Mouse (Mus musculus) limb, embryonic 15.5 days (tissue): ENCODE measurements at regions not wholly inside any gene's neighbourhood (a gene's known extent, or its start where the extent isn't known, plus 50 kb on each side); places are given as distances from the start of the nearest gene placed in this dataset.
"Not testable (repeated sequence)": the region's sequence is repeated elsewhere in the genome, so short reads cannot be mapped to it uniquely, and the experiment has no call there.

Experiments used
- ATAC-seq: fragments of 200-750 bp; cut with Nextera tagmentation; 2 replicates; pipeline ENCODE4 v1.8.0; 2017; ENCODE audit warnings: low read depth, moderate TSS enrichment; ENCODE audit not compliant: insufficient number of reproducible peaks, low FRiP score, low TSS enrichment
- H3K27ac ChIP-seq: fragments of 300-500 bp; sonication (generic); 2 replicates; pipeline ENCODE4 v1.5.1; 2015; ENCODE audit warnings: moderate library complexity, mild to moderate bottlenecking, inconsistent platforms
- H3K27me3 ChIP-seq: fragments of 300-500 bp; sonication (generic); 2 replicates; pipeline ENCODE4 v1.6.1; 2015; ENCODE audit warnings: inconsistent platforms
- H3K36me3 ChIP-seq: fragments of 300-500 bp; sonication (generic); 2 replicates; pipeline ENCODE4 v1.6.1; 2015; ENCODE audit warnings: inconsistent platforms
- H3K4me1 ChIP-seq: fragments of 300-500 bp; sonication (generic); 2 replicates; pipeline ENCODE4 v1.6.1; 2015; ENCODE audit warnings: inconsistent platforms
- H3K4me2 ChIP-seq: fragments of 300-500 bp; sonication (generic); 2 replicates; pipeline ENCODE4 v1.6.1; 2015; ENCODE audit warnings: mild to moderate bottlenecking, inconsistent platforms
- H3K4me3 ChIP-seq: fragments of 300-500 bp; sonication (generic); 2 replicates; pipeline ENCODE4 v1.5.1; 2015; ENCODE audit warnings: mild to moderate bottlenecking, inconsistent platforms
- H3K9ac ChIP-seq: fragments of 300-500 bp; sonication (generic); 2 replicates; pipeline ENCODE4 v1.6.1; 2015; ENCODE audit warnings: inconsistent platforms
- H3K9me3 ChIP-seq: fragments of 300-500 bp; sonication (generic); 2 replicates; pipeline ENCODE4 v1.6.1; 2016; ENCODE audit warnings: inconsistent platforms
- WGBS: fragments of 180-500 bp; shearing (Covaris S2); methylation state at CpG from one replicate; pipeline ENCODE4 v1.1.7; 2015; 5-methylcytosine and 5-hydroxymethylcytosine counted together

- H3K36me3 ChIP-seq = no peaks in the 10 kb centered on the region
- H3K9ac ChIP-seq = no peak overlapping the region
- WGBS = 63% methylated on average over 2 of the region's 2 CpGs
- H3K4me1 ChIP-seq = no peaks in the 10 kb centered on the region
- no peak overlapping the region for H3K27ac ChIP-seq
- no peak for ATAC-seq
- no peak overlapping the region for H3K4me2 ChIP-seq
- H3K4me3 ChIP-seq = no peak overlapping the region
- no peaks in the 10 kb centered on the region for H3K9me3 ChIP-seq
- no peaks in the 10 kb centered on the region for H3K27me3 ChIP-seq
Measured at GRCm38 (mm10) chr17:3035099-3035498, 79.7 kb upstream of the Scaf8 start.

- H3K27ac ChIP-seq = no peak overlapping the region
- no peak overlapping the region for H3K9ac ChIP-seq
- H3K4me1 ChIP-seq = no peaks in the 10 kb centered on the region
- no peak overlapping the region for H3K4me3 ChIP-seq
- H3K27me3 ChIP-seq = no peaks in the 10 kb centered on the region
- 43% methylated on average over 3 of the region's 3 CpGs for WGBS
- no peak overlapping the region for H3K4me2 ChIP-seq
- H3K9me3 ChIP-seq = no peaks in the 10 kb centered on the region
- H3K36me3 ChIP-seq = no peaks in the 10 kb centered on the region
- ATAC-seq = no peak
Measured at GRCm38 (mm10) chr17:3037145-3037870, 77.5 kb upstream of the Scaf8 start.

DNA sequence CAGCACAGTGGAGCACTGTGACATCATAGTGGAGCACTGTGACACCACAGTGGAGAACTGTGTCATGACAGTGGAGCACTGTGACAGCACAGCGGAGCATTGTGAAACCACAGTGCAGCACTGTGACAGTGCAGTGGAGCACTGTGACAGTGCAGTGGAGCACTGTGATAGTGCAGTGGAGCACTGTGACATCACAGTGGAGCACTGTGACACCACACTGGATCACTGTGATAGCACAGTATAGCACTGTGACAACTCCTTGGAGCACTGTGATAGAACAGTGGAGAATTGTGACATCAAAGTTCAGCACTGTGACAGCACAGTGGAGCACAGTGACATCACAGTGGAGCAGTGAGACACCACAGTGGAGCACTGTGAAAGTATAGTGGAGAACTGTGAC, 76.7 kb upstream of the Scaf8 start:
- Histone ChIP-seq H3K4me1 (no peaks in the 10 kb centered on the region), H3K4me3 (no peak overlapping the region), H3K9me3 (no peaks in the 10 kb centered on the region), H3K9ac (no peak overlapping the region), H3K27ac (no peak overlapping the region), H3K27me3 (no peaks in the 10 kb centered on the region), H3K4me2 (no peak overlapping the region), H3K36me3 (no peaks in the 10 kb centered on the region)
- no peak for ATAC-seq
- WGBS = 76% methylated on average over 1 of the region's 1 CpGs

GRCm38 (mm10) chr17:3044520-3044919, 70.3 kb upstream of the Scaf8 start:
- H3K4me3 ChIP-seq, H3K36me3 ChIP-seq, H3K9me3 ChIP-seq, H3K27ac ChIP-seq, ATAC-seq, H3K27me3 ChIP-seq, H3K9ac ChIP-seq, H3K4me2 ChIP-seq, H3K4me1 ChIP-seq: not testable (repeated sequence)
- WGBS = 87% methylated on average over 20 of the region's 20 CpGs

DNA sequence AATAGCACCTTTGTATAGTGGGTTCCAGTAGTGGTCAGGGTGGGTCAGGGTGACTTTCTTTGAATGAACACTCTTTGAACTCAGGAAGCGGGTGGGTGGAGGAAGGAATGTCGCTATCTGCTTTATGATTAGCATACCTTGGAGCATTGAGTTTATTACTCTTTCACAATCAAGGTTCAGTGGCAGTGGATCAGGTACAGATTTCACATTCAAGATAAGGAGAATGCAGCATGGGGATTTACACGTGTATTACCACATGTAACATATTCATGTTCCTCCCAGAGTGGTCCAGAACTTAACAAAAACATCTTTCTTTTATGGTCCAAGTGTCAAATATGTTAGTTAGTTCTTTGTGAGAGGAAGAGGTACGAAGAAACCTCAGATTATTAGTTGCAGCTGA, 60.9 kb upstream of the Scaf8 start:
- H3K4me2 ChIP-seq, H3K4me3 ChIP-seq: not testable (repeated sequence)

DNA sequence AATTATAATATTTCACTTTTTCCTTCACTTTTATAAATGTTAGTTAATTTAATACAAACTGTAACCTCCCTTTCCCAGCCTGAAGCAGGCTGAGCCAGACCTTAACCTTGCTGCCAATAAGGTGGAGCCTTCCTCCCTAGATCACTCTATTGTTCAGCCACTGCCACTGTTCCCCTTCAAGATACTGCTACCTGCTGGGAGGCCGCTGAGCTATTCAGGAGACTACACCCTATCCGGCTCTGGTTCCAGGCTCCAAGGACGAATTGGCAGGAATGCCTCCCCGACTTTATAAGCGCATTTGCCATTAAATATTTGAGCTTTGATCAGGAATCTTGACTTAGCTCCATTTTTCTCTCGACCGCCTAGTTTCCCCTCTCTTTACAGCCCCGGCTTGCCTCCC, 59.9 kb upstream of the Scaf8 start:
- not testable (repeated sequence) for H3K4me2 ChIP-seq, ATAC-seq

More for the DNA sequence above, 60.9 kb upstream of the Scaf8 start:
- not testable (repeated sequence) for H3K9me3 ChIP-seq, ATAC-seq, H3K36me3 ChIP-seq, H3K27ac ChIP-seq, H3K27me3 ChIP-seq, H3K9ac ChIP-seq, H3K4me1 ChIP-seq
- 78% methylated on average over 4 of the region's 4 CpGs for WGBS

DNA sequence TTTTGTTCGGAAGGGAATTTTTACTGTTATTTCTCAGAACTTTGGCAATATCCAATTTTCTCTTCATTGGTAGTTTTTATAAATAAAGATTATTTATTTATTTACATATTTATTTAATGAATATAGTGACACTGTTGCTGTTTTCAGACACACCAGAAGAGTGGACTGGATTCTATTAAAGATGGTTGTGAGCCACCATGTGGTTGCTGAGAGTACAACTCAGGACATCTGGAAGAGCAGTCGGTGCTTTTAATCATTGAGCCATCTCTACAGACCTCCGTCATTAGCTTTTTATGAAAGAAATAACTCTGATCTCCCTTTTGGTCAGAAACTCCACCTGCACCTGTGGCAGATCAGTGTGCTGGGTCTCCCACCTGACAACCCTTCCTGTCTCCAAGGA, 59.4 kb upstream of the Scaf8 start:
- H3K4me1 ChIP-seq, H3K27ac ChIP-seq, H3K36me3 ChIP-seq, H3K27me3 ChIP-seq, H3K9ac ChIP-seq, ATAC-seq, H3K4me3 ChIP-seq, H3K9me3 ChIP-seq, H3K4me2 ChIP-seq: not testable (repeated sequence)
- WGBS = 70% methylated on average over 3 of the region's 3 CpGs

More for the DNA sequence above, 59.9 kb upstream of the Scaf8 start:
- H3K27ac ChIP-seq, H3K9ac ChIP-seq, H3K27me3 ChIP-seq, H3K9me3 ChIP-seq, H3K4me1 ChIP-seq, H3K4me3 ChIP-seq, H3K36me3 ChIP-seq: not testable (repeated sequence)
- 38% methylated on average over 8 of the region's 8 CpGs for WGBS

- H3K9me3 ChIP-seq, H3K4me2 ChIP-seq, H3K4me3 ChIP-seq, ATAC-seq, H3K27me3 ChIP-seq, H3K4me1 ChIP-seq, H3K27ac ChIP-seq, H3K36me3 ChIP-seq, H3K9ac ChIP-seq: not testable (repeated sequence)
- WGBS = 93% methylated on average over 1 of the region's 1 CpGs
Measured at GRCm38 (mm10) chr17:3063401-3063800, 51.4 kb upstream of the Scaf8 start.
